Comparison of ENCODE assay signal across 8 mouse cellular contexts in the genomic region with DNA sequence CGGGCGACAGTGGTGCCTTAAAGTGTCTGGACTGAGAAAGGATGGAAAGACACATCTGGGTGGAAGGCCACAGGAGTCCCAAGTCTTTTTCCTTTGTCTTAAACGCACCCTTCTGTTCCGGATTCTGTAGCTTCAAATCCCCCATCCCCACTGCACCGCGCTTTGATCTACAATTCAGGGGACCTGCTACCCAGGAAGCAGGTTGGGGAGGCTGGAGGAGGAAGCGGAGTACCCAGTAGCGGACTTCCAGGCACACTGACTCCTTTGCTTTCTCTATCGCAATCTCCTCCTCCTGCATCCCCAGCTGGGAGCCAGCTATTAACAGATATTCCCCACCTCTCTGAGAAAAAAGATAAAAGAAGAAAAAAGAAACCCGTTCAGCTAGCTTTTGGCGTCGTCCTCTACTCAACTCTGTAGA. TPM values are rescaled to one million over a fixed set of nuclear protein-coding genes. Genes with fewer than 3 reads are reported as not detected.
DNase-seq lines count a peak whose midpoint lies in the region; ATAC-seq and TF ChIP-seq lines count a peak whose summit lies in the region.

No protein-coding gene starts in this region.

- 0 out of 2 replicates have a peak, but pooled peaks cover 4% of the 10 kb centered on the region for H3K4me1 ChIP-seq in limb, embryonic 14.5 days (ENCODE audit: control insufficient read depth, insufficient read depth, low read length)
- peaks cover 6% of the 10 kb centered on the region for H3K4me1 ChIP-seq in stomach, embryonic 16.5 days (ENCODE audit: control insufficient read depth, insufficient read depth, low read length)

- H3K4me3 ChIP-seq in limb, embryonic 14.5 days (replicated peaks; ENCODE audit: low read length): peak overlapping the region; percentile 31
- peak overlapping the region; percentile 36 for H3K4me3 ChIP-seq in stomach, embryonic 16.5 days (replicated peaks; ENCODE audit: low read length)

- WGBS in limb, embryonic 14.5 days: 1% methylated on average over 12 of the region's 12 CpGs
- 12% methylated on average over 12 of the region's 12 CpGs for WGBS in stomach, embryonic 16.5 days

- TF ChIP-seq POLR2A in limb, embryonic 14.5 days (IDR thresholded peaks at IDR 0.05; ENCODE audit: borderline replicate concordance, extremely low read depth, insufficient read depth, insufficient read length): no peak

- peak; percentile 38 for ATAC-seq in frontal cortex, adult (ENCODE audit: low TSS enrichment)
- no peak for ATAC-seq in limb, embryonic 14.5 days (ENCODE audit: low FRiP score, low read depth)
- ATAC-seq in stomach, embryonic 16.5 days (ENCODE audit: insufficient read depth, low FRiP score): no peak

- DNase-seq in frontal cortex, postnatal 14 days (ENCODE audit: low spot score in 2 of 2): no peak
- DNase-seq in right cerebral cortex, postnatal 25 days: peak; percentile 73
- DNase-seq in right cerebral cortex, postnatal 4 days: no peak
- no peak for DNase-seq in limb, embryonic 14.5 days (ENCODE audit: low spot score)
- no peak for DNase-seq in thymus, postnatal 0 days (ENCODE audit: low spot score)
- DNase-seq in gastrocnemius, postnatal 25 days: no peak

- peak overlapping the region; percentile 55 for H3K4me2 ChIP-seq in limb, embryonic 14.5 days (replicated peaks; ENCODE audit: low read depth, low read length, severe bottlenecking)
- peak overlapping the region; percentile 65 for H3K4me2 ChIP-seq in stomach, embryonic 16.5 days (ENCODE audit: low read depth, low read length)

- no peak overlapping the region for H3K27ac ChIP-seq in limb, embryonic 14.5 days (replicated peaks; ENCODE audit: low read depth, low read length)
- H3K27ac ChIP-seq in stomach, embryonic 16.5 days (ENCODE audit: low read length): no peak overlapping the region

- H3K9me3 ChIP-seq in limb, embryonic 14.5 days (ENCODE audit: control insufficient read depth, low read length): no peaks in the 10 kb centered on the region
- H3K9me3 ChIP-seq in stomach, embryonic 16.5 days (replicated peaks; ENCODE audit: control insufficient read depth, low read length): no peaks in the 10 kb centered on the region

- peaks cover 79% of the 10 kb centered on the region for H3K27me3 ChIP-seq in limb, embryonic 14.5 days (ENCODE audit: control insufficient read depth, insufficient read depth, low read length)
- peaks cover 12% of the 10 kb centered on the region; the same call in 1 of the 2 replicates for H3K27me3 ChIP-seq in stomach, embryonic 16.5 days (ENCODE audit: control insufficient read depth, insufficient read depth, low read length)

- H3K36me3 ChIP-seq in limb, embryonic 14.5 days (ENCODE audit: control insufficient read depth, insufficient read depth, low read length): no peaks in the 10 kb centered on the region
- no peaks in the 10 kb centered on the region for H3K36me3 ChIP-seq in stomach, embryonic 16.5 days (ENCODE audit: control insufficient read depth, insufficient read depth, low read length)

- H3K9ac ChIP-seq in limb, embryonic 14.5 days (ENCODE audit: low read depth, low read length, severe bottlenecking): no peak overlapping the region
- peak overlapping the region; percentile 59 for H3K9ac ChIP-seq in stomach, embryonic 16.5 days (ENCODE audit: low read length)

RNA-seq across cellular contexts. Expression of a gene that starts 10.1 kb away (rescaled TPM):
- polyA plus RNA-seq in limb, embryonic 14.5 days (2012; rRNA removed): 16.6 and 26.6 TPM in 2 replicates
- 1.6 and 2.1 TPM in 2 replicates for polyA plus RNA-seq in limb, embryonic 14.5 days (2014; fragmentation: Nextera tagmentation; extraction: Ambion mirVana)
- polyA plus RNA-seq in stomach, embryonic 16.5 days (2015; fragmentation: Nextera tagmentation; extraction: Ambion mirVana): 9.1 and 12.6 TPM in 2 replicates
- polyA plus RNA-seq in thymus, postnatal 0 days (2015; fragmentation: Nextera tagmentation; extraction: Ambion mirVana): 1.1 and 1.5 TPM in 2 replicates
- total RNA-seq in gastrocnemius, postnatal 25 days (2021): under 1 TPM; 0.80 to 0.95 TPM
